Mouse (Mus musculus): ENCODE results near the gene Uspl1.

Uspl1 gene

GRCm38 (mm10) chr5:149221355-149221754, 37.2 kb downstream of the Uspl1 start:
- POLR2A ChIA-PET: interaction anchor here in 2 of 4 experiments (0.7 to 1.8 kb wide), 2 partner anchors 13 to 37 kb away, joined by 3 to 4 read pairs; partner anchors contain the start of genes Hmgb1 (in 1 of the 2) and Uspl1 (in 1 of the 2)
- CTCF ChIA-PET: interaction anchor here in 1 of 4 experiments (0.6 kb wide), 1 partner anchor 448 kb away, joined by 3 read pairs; no protein-coding TSS in a partner anchor

DNA sequence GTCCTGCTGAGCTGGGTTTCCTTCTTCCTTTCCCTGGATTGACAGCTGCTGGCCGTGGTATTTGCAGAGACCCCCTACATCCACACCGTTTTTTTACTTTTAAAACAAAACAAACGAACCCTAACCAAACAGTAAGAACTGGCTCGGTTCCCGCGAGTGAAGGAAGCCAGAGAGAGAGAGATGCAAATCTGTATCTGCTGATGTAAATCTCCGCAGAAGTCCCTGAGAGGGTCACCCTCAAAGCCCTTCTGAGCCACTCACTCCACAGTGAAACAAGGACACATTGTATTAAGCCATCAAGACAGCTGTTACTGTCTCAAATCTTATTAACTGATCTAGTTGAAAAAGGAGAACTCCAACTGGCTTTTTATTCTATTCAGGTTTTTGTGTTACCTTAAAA, 40.5 kb downstream of the Uspl1 start:
- ChIA-PET POLR2A (interaction anchor here in 2 of 4 experiments (0.8 to 2.8 kb wide), 4 partner anchors 9 to 172 kb away, joined by 3 to 7 read pairs (median 4); partner anchors contain the start of genes Hmgb1 (in 1 of the 2) and Uspl1 (in 1 of the 2)), CTCF (interaction anchor here in 2 of 4 experiments (0.5 to 0.6 kb wide), 2 partner anchors 157 to 328 kb away, joined by 3 read pairs; no protein-coding TSS in a partner anchor)

DNA sequence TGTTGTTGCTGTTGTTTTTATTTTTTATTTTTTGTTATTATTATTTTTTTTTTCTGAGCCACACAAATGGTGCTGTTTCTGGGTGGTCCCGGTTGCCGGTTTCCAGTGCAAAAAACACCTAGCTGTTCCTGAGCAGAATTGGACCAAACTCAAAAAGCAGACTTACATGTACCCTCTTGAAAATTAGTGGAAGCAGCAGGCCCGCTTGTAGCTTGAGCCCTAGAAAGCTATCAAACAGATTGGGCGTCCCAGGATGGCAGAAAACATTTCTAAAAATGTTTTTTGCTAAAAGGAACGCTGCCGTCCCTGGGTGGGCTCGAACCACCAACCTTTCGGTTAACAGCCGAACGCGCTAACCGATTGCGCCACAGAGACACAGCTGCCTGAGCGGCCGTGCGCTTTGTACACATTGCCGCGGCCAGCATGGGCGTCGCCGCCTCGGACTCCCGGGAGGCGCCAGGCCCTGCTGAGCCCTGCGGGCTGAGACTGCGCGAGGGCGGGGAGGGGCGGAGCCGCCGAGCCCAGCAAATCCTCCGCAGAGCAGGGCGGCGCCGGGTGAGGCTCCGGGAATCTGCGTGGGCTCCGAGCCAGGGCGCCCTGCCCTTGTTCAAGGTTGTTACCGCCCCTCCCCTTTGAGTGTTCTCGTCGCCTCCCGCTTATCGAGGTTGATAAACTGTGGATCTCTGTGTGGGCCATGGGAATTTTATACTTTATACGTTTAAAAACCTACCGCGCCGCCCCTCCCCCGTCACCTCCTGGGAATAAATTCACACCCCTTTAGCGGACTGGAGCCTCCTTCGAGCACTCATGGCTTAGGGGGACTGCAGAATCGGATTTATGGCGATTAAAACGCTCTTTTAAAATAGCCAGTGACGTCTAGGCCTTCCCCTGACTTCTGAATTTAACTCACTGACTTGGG, 44.8 kb downstream of the Uspl1 start:
- CTCF ChIA-PET: interaction anchor here in 3 of 4 experiments (0.6 to 0.7 kb wide), 3 partner anchors 157 to 867 kb away, joined by 3 read pairs; no protein-coding TSS in a partner anchor
- POLR2A ChIA-PET: interaction anchor here (0.6 to 2.5 kb wide), 13 partner anchors 14 to 1504 kb away, joined by 3 to 14 read pairs (median 4); partner anchors contain the start of genes Hmgb1 (in 2 of the 4) and Uspl1 (in 2 of the 4)

- CTCF ChIA-PET: interaction anchor here in 1 of 4 experiments (0.6 to 1.0 kb wide), 2 partner anchors 158 to 237 kb away, joined by 3 to 5 read pairs; no protein-coding TSS in a partner anchor
- POLR2A ChIA-PET: interaction anchor here in 3 of 4 experiments (0.6 to 2.5 kb wide), 8 partner anchors 15 to 207 kb away, joined by 3 to 14 read pairs (median 5); partner anchors contain the start of genes Hmgb1 (in 2 of the 3) and Uspl1 (in 2 of the 3)
These were observed 45.6 kb downstream of the Uspl1 start for GRCm38 (mm10) chr5:149229619-149230339.

DNA sequence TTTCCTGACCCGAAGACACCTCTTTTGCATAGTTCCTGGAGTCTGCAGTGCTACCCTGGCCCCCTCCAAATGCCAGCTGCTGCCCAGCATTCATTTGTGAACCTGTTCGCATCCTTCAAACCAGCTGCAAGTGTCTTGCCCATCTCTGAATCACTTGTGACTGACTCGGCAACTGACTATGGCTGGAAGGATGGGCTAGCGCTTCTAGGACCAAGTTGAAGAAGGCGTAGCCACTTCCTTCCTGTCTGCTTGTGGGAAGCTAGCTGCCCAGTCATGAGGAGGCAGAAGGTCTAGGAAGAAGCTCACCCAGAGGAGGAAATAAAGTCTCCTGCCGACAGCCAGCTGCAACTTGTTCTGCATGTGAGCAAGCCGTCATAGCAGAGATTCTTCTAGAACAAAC, 50.9 kb downstream of the Uspl1 start:
- ChIA-PET CTCF (interaction anchor here in 2 of 4 experiments (1.0 to 2.1 kb wide), 2 partner anchors 27 to 133 kb away, joined by 4 to 5 read pairs (median 4); no protein-coding TSS in a partner anchor), POLR2A (interaction anchor here in 2 of 4 experiments (0.6 to 0.7 kb wide), 2 partner anchors 250 to 650 kb away, joined by 3 to 4 read pairs; no protein-coding TSS in a partner anchor)

- ChIA-PET CTCF (no interaction called here), POLR2A (interaction anchor here in 1 of 4 experiments (0.9 kb wide), 1 partner anchor 11 kb away, joined by 4 read pairs; no protein-coding TSS in a partner anchor)
These were observed 53.2 kb downstream of the Uspl1 start for GRCm38 (mm10) chr5:149237221-149237950.

DNA sequence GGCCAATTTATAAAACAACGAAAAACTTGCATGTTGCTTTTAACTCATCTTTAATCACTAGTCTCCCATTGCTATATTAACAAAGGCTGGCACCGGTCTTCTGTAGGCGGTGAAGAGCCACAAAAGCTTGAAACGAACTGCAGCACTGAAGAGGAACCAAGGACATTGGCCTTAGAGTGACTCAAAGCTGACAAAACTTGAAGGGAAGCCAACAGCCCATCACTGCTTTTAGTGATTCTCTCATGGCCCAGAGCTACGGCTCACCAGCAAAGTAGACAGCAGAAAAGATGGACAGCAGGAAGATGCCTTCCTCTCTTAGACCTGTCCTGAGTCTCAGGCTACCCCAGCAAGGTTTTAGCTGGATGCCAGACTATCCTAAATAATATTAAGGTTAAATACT, 58.3 kb downstream of the Uspl1 start:
- CTCF ChIA-PET: interaction anchor here (0.5 to 1.4 kb wide), 5 partner anchors 19 to 295 kb away, joined by 3 to 18 read pairs (median 3); no protein-coding TSS in a partner anchor

GRCm38 (mm10) chr5:149243053-149243452, 58.9 kb downstream of the Uspl1 start:
- ChIA-PET POLR2A (interaction anchor here in 2 of 4 experiments (0.6 kb wide), 2 partner anchors 143 to 740 kb away, joined by 3 to 7 read pairs; no protein-coding TSS in a partner anchor), CTCF (interaction anchor here in 3 of 4 experiments (0.5 to 1.4 kb wide), 6 partner anchors 18 to 694 kb away, joined by 3 to 18 read pairs (median 4); no protein-coding TSS in a partner anchor)

More for the DNA sequence above, 58.3 kb downstream of the Uspl1 start:
- POLR2A ChIA-PET: interaction anchor here in 1 of 4 experiments (0.8 kb wide), 1 partner anchor 58 kb away, joined by 3 read pairs; the partner anchor contains the start of genes Hmgb1 and Uspl1

- POLR2A ChIA-PET: interaction anchor here in 3 of 4 experiments (0.6 to 2.4 kb wide), 4 partner anchors 22 to 394 kb away, joined by 3 to 7 read pairs (median 4); partner anchors contain the start of genes Hmgb1 (in 1 of the 3) and Uspl1 (in 1 of the 3)
These were observed 61.3 kb downstream of the Uspl1 start for GRCm38 (mm10) chr5:149245391-149245964.

GRCm38 (mm10) chr5:149245965-149246470, 61.9 kb downstream of the Uspl1 start:
- CTCF ChIA-PET: interaction anchor here in 3 of 4 experiments (0.6 to 1.4 kb wide), 4 partner anchors 16 to 130 kb away, joined by 3 to 6 read pairs (median 4); no protein-coding TSS in a partner anchor

More at GRCm38 (mm10) chr5:149245391-149245964, 61.3 kb downstream of the Uspl1 start:
- CTCF ChIA-PET: interaction anchor here in 2 of 4 experiments (0.7 to 1.4 kb wide), 2 partner anchors 17 to 130 kb away, joined by 4 to 6 read pairs; no protein-coding TSS in a partner anchor

GRCm38 (mm10) chr5:149247047-149247904, 63.1 kb downstream of the Uspl1 start:
- CTCF ChIA-PET: interaction anchor here in 2 of 4 experiments (0.5 to 1.5 kb wide), 4 partner anchors 14 to 15 kb away, joined by 3 to 7 read pairs (median 4); no protein-coding TSS in a partner anchor
- POLR2A ChIA-PET: interaction anchor here in 2 of 4 experiments (0.6 to 2.4 kb wide), 7 partner anchors 11 to 233 kb away, joined by 3 to 7 read pairs (median 4); partner anchors contain the start of genes Hmgb1 (in 2 of the 2) and Uspl1 (in 2 of the 2)

More at GRCm38 (mm10) chr5:149245965-149246470, 61.9 kb downstream of the Uspl1 start:
- POLR2A ChIA-PET: interaction anchor here in 3 of 4 experiments (0.6 to 2.4 kb wide), 6 partner anchors 21 to 394 kb away, joined by 3 to 7 read pairs (median 4); partner anchors contain the start of genes Hmgb1 (in 1 of the 3) and Uspl1 (in 1 of the 3)

DNA sequence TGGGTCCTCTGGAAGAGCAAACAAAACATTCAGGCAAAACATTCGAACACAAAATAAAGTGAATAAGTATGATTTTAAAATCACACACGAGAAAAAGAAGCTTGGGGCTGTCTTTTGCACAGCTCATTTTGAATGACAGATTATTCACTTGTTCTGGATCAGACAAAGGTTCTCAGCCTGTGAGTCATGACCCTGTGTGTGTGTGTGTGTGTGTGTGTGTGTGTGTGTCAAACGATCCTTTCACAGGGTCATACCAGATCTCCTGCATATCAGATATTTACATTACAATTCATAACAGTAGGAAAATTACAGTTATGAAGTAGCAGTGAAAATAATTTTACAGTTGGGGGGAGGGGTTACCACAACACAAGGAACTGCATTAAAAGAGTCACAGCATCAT, 68.2 kb downstream of the Uspl1 start:
- ChIA-PET CTCF (interaction anchor here in 2 of 4 experiments (0.6 to 2.6 kb wide), 3 partner anchors 9 to 821 kb away, joined by 3 to 7 read pairs (median 5); no protein-coding TSS in a partner anchor), POLR2A (interaction anchor here in 1 of 4 experiments (0.6 kb wide), 1 partner anchor 387 kb away, joined by 3 read pairs; no protein-coding TSS in a partner anchor)

DNA sequence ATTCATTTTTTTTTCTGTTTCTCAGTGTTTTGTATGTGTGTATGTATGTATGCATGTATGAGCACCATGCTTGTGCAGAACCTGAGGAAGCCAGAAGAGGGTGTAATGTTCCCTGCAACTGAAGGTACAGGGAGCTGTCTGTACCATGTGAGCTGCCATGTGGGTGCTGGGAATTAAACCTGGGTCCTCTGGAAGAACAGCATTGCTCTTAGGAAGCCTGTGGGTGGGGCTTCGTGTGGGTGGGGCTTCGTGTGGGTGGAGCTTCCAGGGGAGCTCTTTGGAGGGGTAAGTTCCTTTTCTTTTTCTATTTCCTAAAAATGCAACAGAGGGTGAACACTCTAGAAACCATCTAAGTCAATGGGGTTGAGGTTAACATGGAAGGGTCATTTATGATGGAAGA, 69.3 kb downstream of the Uspl1 start:
- POLR2A ChIA-PET: interaction anchor here in 2 of 4 experiments (0.6 to 1.0 kb wide), 6 partner anchors 8 to 416 kb away, joined by 3 to 5 read pairs (median 3); no protein-coding TSS in a partner anchor

GRCm38 (mm10) chr5:149255522-149255921, 71.4 kb downstream of the Uspl1 start:
- CTCF ChIA-PET: no interaction called here

More for the DNA sequence above, 69.3 kb downstream of the Uspl1 start:
- CTCF ChIA-PET: interaction anchor here (0.6 to 2.6 kb wide), 7 partner anchors 8 to 1356 kb away, joined by 3 to 7 read pairs (median 4); no protein-coding TSS in a partner anchor

More at GRCm38 (mm10) chr5:149255522-149255921, 71.4 kb downstream of the Uspl1 start:
- POLR2A ChIA-PET: no interaction called here
